Mouse (Mus musculus) E14TG2a.4 (cell line): Measurements from ENCODE around the gene Pilrb1.
"Not testable (repeated sequence)": the region's sequence is repeated elsewhere in the genome, so short reads cannot be mapped to it uniquely, and the experiment has no call there.

ENCODE experiments used
- H3K27me3 ChIP-seq: 2 replicates; pipeline ENCODE4 v1.6.1; 2014; ENCODE audit warnings: low read length, control low read depth; ENCODE audit not compliant: insufficient read depth
- H3K36me3 ChIP-seq: 2 replicates; pipeline ENCODE4 v1.6.1; 2014; ENCODE audit warnings: low read length, control low read depth; ENCODE audit not compliant: insufficient read depth
- H3K4me1 ChIP-seq: replicated peaks from 2 replicates; pipeline ENCODE4 v1.6.1; 2014; ENCODE audit warnings: low read depth, low read length, control low read depth
- H3K4me3 ChIP-seq: replicated peaks from 2 replicates; pipeline ENCODE4 v1.5.1; 2014; ENCODE audit warnings: mild to moderate bottlenecking, low read length
- H3K9me3 ChIP-seq: 2 replicates; pipeline ENCODE4 v1.6.1; 2014; ENCODE audit warnings: low read length, control low read depth
- CTCF ChIP-seq: conservative IDR thresholded peaks from 2 replicates; pipeline ENCODE4 v1.5.1; 2014; ENCODE audit warnings: low read length
- NANOG ChIP-seq: IDR thresholded peaks from 2 replicates; pipeline ENCODE4 v1.6.1; 2014; ENCODE audit warnings: borderline replicate concordance, low read length, mixed read lengths
- POU5F1 ChIP-seq: IDR thresholded peaks from 2 replicates; pipeline ENCODE4 v1.6.1; 2014; ENCODE audit warnings: low read length, borderline replicate concordance

Pilrb1 gene

GRCm38 (mm10) chr5:137857960-137858710, at the start of gene Pilrb1:
Gene Pilrb1, minus strand, starts transcription at chr5:137858106.
- H3K4me3 ChIP-seq, H3K36me3 ChIP-seq, H3K27me3 ChIP-seq, H3K4me1 ChIP-seq: not testable (repeated sequence)
- peaks cover 49% of the 10 kb centered on the region for H3K9me3 ChIP-seq

- TF ChIP-seq POU5F1 (no peak), NANOG (no peak), CTCF (no peak)
- no peaks in the 10 kb centered on the region for H3K9me3 ChIP-seq
These were observed 39.9 kb upstream of the Pilrb1 start for GRCm38 (mm10) chr5:137897812-137898211.

GRCm38 (mm10) chr5:137892954-137893353, 35.0 kb upstream of the Pilrb1 start:
- H3K4me3 ChIP-seq: no peak overlapping the region
- no peaks in the 10 kb centered on the region for H3K36me3 ChIP-seq
- TF ChIP-seq CTCF (peak; percentile 65), NANOG (no peak)
- H3K4me1 ChIP-seq: 0 out of 2 replicates have a peak, but pooled peaks cover 2% of the 10 kb centered on the region
- no peaks in the 10 kb centered on the region for H3K9me3 ChIP-seq
- no peaks in the 10 kb centered on the region for H3K27me3 ChIP-seq

More at GRCm38 (mm10) chr5:137897812-137898211, 39.9 kb upstream of the Pilrb1 start:
- H3K27me3 ChIP-seq: no peaks in the 10 kb centered on the region
- H3K4me1 ChIP-seq: 0 out of 2 replicates have a peak, but pooled peaks cover 2% of the 10 kb centered on the region
- no peaks in the 10 kb centered on the region for H3K36me3 ChIP-seq
- H3K4me3 ChIP-seq: no peak overlapping the region

- TF ChIP-seq POU5F1 (no peak), NANOG (no peak), CTCF (no peak)
- H3K27me3 ChIP-seq: peaks cover 12% of the 10 kb centered on the region
- H3K9me3 ChIP-seq: no peaks in the 10 kb centered on the region
- no peaks in the 10 kb centered on the region for H3K36me3 ChIP-seq
- no peaks in the 10 kb centered on the region for H3K4me1 ChIP-seq
- no peak overlapping the region for H3K4me3 ChIP-seq
These were observed 29.8 kb upstream of the Pilrb1 start for GRCm38 (mm10) chr5:137887666-137888065.

GRCm38 (mm10) chr5:137885894-137886293, 28.0 kb upstream of the Pilrb1 start:
- peaks cover 12% of the 10 kb centered on the region for H3K27me3 ChIP-seq
- no peak overlapping the region for H3K4me3 ChIP-seq
- no peaks in the 10 kb centered on the region for H3K36me3 ChIP-seq
- no peak; the same call in 1 of the 2 replicates for TF ChIP-seq CTCF
- TF ChIP-seq NANOG: no peak
- TF ChIP-seq POU5F1: no peak
- H3K9me3 ChIP-seq: no peaks in the 10 kb centered on the region
- no peaks in the 10 kb centered on the region for H3K4me1 ChIP-seq

- TF ChIP-seq POU5F1 (no peak), NANOG (no peak), CTCF (no peak)
- Histone ChIP-seq H3K4me1 (no peaks in the 10 kb centered on the region), H3K4me3 (no peak overlapping the region), H3K27me3 (peaks cover 12% of the 10 kb centered on the region), H3K9me3 (no peaks in the 10 kb centered on the region), H3K36me3 (no peaks in the 10 kb centered on the region)
These were observed 25.4 kb upstream of the Pilrb1 start for GRCm38 (mm10) chr5:137883345-137883744.

GRCm38 (mm10) chr5:137882922-137883321, 25.0 kb upstream of the Pilrb1 start:
- no peaks in the 10 kb centered on the region for H3K36me3 ChIP-seq
- H3K4me3 ChIP-seq: no peak overlapping the region
- no peak for TF ChIP-seq CTCF
- TF ChIP-seq POU5F1: no peak
- no peak for TF ChIP-seq NANOG
- H3K9me3 ChIP-seq: no peaks in the 10 kb centered on the region
- no peaks in the 10 kb centered on the region; the same call in 1 of the 2 replicates for H3K4me1 ChIP-seq
- peaks cover 12% of the 10 kb centered on the region for H3K27me3 ChIP-seq

- H3K4me3 ChIP-seq: no peak overlapping the region
- TF ChIP-seq POU5F1: no peak
- no peak for TF ChIP-seq CTCF
- peak; percentile 63 for TF ChIP-seq NANOG
- no peaks in the 10 kb centered on the region for H3K36me3 ChIP-seq
- no peaks in the 10 kb centered on the region for H3K9me3 ChIP-seq
- no peaks in the 10 kb centered on the region for H3K27me3 ChIP-seq
- H3K4me1 ChIP-seq: no peaks in the 10 kb centered on the region; the same call in 1 of the 2 replicates
These were observed 20.0 kb upstream of the Pilrb1 start for GRCm38 (mm10) chr5:137877860-137878259.

GRCm38 (mm10) chr5:137875054-137875453, 17.1 kb upstream of the Pilrb1 start:
- TF ChIP-seq POU5F1 (no peak), NANOG (no peak), CTCF (no peak)
- Histone ChIP-seq H3K4me3 (no peak overlapping the region), H3K4me1 (no peaks in the 10 kb centered on the region; the same call in 1 of the 2 replicates), H3K9me3 (no peaks in the 10 kb centered on the region), H3K36me3 (no peaks in the 10 kb centered on the region), H3K27me3 (no peaks in the 10 kb centered on the region)

- not testable (repeated sequence) for H3K4me3 ChIP-seq, H3K27me3 ChIP-seq, H3K4me1 ChIP-seq, H3K36me3 ChIP-seq, H3K9me3 ChIP-seq
These were observed 14.4 kb upstream of the Pilrb1 start for GRCm38 (mm10) chr5:137872381-137872702.

- H3K9me3 ChIP-seq, H3K27me3 ChIP-seq, H3K4me1 ChIP-seq, H3K36me3 ChIP-seq, H3K4me3 ChIP-seq: not testable (repeated sequence)
These were observed 13.9 kb upstream of the Pilrb1 start, which contains the start of gene Pilrb2 for GRCm38 (mm10) chr5:137871644-137872380. Gene Pilrb2, minus strand, starts transcription at chr5:137871815.

GRCm38 (mm10) chr5:137868600-137868999, 10.7 kb upstream of the Pilrb1 start:
- H3K4me3 ChIP-seq, H3K36me3 ChIP-seq, H3K9me3 ChIP-seq, H3K27me3 ChIP-seq, H3K4me1 ChIP-seq: not testable (repeated sequence)
